Mouse (Mus musculus) forebrain, postnatal 0 days (tissue): ENCODE measurements around the gene Nf1. TPM values are rescaled to one million over a fixed set of nuclear protein-coding genes. Genes with fewer than 3 reads are reported as not detected.
A peak's percentile ranks its signal among the peaks of the same experiment; 100 is the strongest.

Experiments used
- ATAC-seq: fragments of 200-750 bp; cut with Nextera tagmentation; 2 replicates; pipeline ENCODE4 v1.8.0; 2017; ENCODE audit warnings: mild to moderate bottlenecking, moderate library complexity
- DNase-seq: peaks from one replicate; pipeline ENCODE4 v3.0.0-alpha.2; 2015
- H3K27ac ChIP-seq: fragments of 300-500 bp; sonication (generic); 2 replicates; pipeline ENCODE4 v1.5.1; 2014; ENCODE audit warnings: low read depth, mild to moderate bottlenecking, antibody characterized with exemption, low read length, moderate library complexity, mixed read lengths
- H3K27me3 ChIP-seq: fragments of 300-500 bp; sonication (generic); 2 replicates; pipeline ENCODE4 v1.6.1; 2014; ENCODE audit warnings: mild to moderate bottlenecking, low read length, mixed read lengths; ENCODE audit not compliant: insufficient read depth
- H3K36me3 ChIP-seq: fragments of 300-500 bp; sonication (generic); 2 replicates; pipeline ENCODE4 v1.6.1; 2014; ENCODE audit warnings: mild to moderate bottlenecking, moderate library complexity; ENCODE audit not compliant: insufficient read depth
- H3K4me1 ChIP-seq: fragments of 300-500 bp; sonication (generic); 2 replicates; pipeline ENCODE4 v1.6.1; 2014; ENCODE audit warnings: antibody characterized with exemption; ENCODE audit not compliant: insufficient read depth
- H3K4me2 ChIP-seq: fragments of 300-500 bp; sonication (generic); 2 replicates; pipeline ENCODE4 v1.6.1; 2014; ENCODE audit warnings: low read depth, mild to moderate bottlenecking, moderate library complexity
- H3K4me3 ChIP-seq: fragments of 300-500 bp; sonication (generic); 2 replicates; pipeline ENCODE4 v1.5.1; 2014; ENCODE audit warnings: low read depth, low read length, mixed read lengths
- H3K9ac ChIP-seq: fragments of 300-500 bp; sonication (generic); 2 replicates; pipeline ENCODE4 v1.6.1; 2014; ENCODE audit warnings: mild to moderate bottlenecking
- H3K9me3 ChIP-seq: fragments of 300-500 bp; sonication (generic); 2 replicates; pipeline ENCODE4 v1.6.1; 2016; ENCODE audit warnings: low read length
- CTCF ChIP-seq: sonication (generic); IDR thresholded peaks from 2 replicates; pipeline ENCODE4 v1.5.1; 2016; ENCODE audit warnings: antibody characterized with exemption, control low read depth, low read depth
- WGBS: fragments of 180-500 bp; shearing (Covaris S2); extraction: QIAGEN DNeasy Blood & Tissue Kit; methylation state at CpG from one replicate; pipeline ENCODE4 v1.1.7; 2014; 5-methylcytosine and 5-hydroxymethylcytosine counted together
- polyA plus RNA-seq: library from polyadenylated mRNA; unstranded; fragments of >200 nt; fragmentation: Nextera tagmentation; extraction: Ambion mirVana; gene quantifications from 2 replicates; pipeline ENCODE4 v1.2.1, GENCODE M21; 2015
- total RNA-seq: library from RNA; depleted of rRNA; stranded (reverse); fragments of >200 nt; gene quantifications from 2 replicates; pipeline ENCODE4 v1.2.3, GENCODE M21; 2014

Nf1 gene
- total and polyA plus RNA-seq, 2 experiments from 2014 or later, result 5.5 to 72.6 TPM

DNA sequence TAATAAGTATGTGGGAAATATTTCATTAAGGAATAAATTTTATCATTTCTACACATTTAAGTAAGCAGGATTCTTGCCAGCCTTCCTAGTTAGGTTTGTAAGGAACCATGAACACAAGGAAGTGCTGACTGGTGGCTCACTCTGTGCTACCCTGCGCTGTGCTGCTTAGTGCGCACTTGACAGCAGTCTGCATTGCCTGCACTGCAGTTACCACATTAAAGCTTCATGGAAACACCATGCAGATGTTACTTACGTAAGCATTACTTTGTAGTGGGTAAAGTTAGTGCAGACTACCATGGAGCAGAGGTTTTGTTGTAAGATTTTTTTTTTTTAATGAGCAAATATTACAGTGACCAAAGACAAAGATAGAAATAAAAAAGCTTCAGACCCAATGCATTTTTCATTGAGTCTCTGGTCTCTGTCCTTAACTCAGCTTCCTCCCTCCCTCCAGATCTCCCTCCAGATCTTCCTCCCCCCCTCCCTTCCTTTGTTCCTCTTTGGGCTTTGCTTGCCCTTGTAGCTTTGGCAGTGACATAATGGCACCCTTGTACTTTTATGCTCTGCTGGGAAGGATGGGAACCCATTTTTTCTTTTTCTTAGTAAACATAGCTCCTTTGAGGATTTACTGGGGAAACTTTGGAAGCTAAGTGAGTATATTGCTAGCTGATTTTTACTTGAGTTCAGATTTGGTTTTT lies 121.4 kb downstream of the Nf1 start:
- Histone ChIP-seq H3K9me3 (no peaks in the 10 kb centered on the region), H3K36me3 (peaks cover 25% of the 10 kb centered on the region)
- ATAC-seq, result no peak

DNA sequence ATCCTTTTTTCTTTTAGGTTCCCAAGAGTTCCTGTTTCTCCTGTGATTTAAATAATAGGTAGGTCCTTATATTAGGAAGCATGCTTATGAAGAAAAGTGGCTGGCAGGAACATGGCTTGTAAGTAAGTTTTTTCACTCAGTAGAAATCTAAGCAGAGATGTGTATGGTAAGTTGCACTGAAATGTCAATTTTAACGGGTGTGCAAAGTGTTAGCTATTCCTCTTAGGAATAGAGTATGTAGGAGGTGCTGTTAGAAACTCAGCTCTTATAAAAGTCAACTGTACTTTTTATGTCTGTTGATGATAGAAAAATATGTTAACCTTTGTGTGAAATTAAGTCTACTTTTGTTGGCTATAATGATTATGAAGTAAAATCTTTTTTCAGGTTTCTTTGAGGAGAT lies 128.6 kb downstream of the Nf1 start:
- H3K4me1 ChIP-seq, result no peaks in the 10 kb centered on the region
- ATAC-seq (no peak), DNase-seq (no peak)
- no peak overlapping the region for H3K4me3 ChIP-seq
- no peaks in the 10 kb centered on the region for H3K27me3 ChIP-seq
- WGBS, result 74% methylated on average over 1 of the region's 1 CpGs
- H3K9me3 ChIP-seq, result no peaks in the 10 kb centered on the region
- TF ChIP-seq CTCF, result no peak
- peaks cover 35% of the 10 kb centered on the region for H3K36me3 ChIP-seq
- no peak overlapping the region for H3K4me2 ChIP-seq
- no peak overlapping the region for H3K9ac ChIP-seq
- no peak overlapping the region for H3K27ac ChIP-seq

More for the DNA sequence above, 121.4 kb downstream of the Nf1 start:
- TF ChIP-seq CTCF, result no peak
- no peak overlapping the region for H3K4me3 ChIP-seq
- H3K4me1 ChIP-seq, result no peaks in the 10 kb centered on the region
- no peak for DNase-seq
- no peak overlapping the region for H3K9ac ChIP-seq
- H3K27me3 ChIP-seq, result no peaks in the 10 kb centered on the region
- WGBS, result 94% methylated on average over 3 of the region's 3 CpGs
- H3K4me2 ChIP-seq, result no peak overlapping the region
- no peak overlapping the region for H3K27ac ChIP-seq

DNA sequence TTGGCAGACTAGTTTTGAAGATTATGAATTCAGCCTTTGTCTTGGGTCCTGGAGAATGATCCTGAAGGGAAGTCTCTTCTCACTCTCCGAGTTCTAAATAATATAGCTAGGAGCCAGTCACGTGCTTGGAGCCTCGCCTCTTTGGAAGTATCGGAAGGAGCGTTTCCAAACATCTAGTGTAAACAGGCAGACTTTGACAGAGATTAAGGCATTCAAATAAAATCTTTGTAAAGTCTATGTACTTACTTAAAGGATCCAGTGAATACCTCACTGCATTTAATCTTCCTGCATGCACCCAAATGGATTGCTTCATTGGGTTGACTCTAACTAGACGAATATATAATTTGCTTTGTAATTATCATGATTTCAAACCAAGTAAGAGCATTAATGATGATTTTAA lies 143.9 kb downstream of the Nf1 start:
- ATAC-seq (no peak), DNase-seq (no peak)
- Histone ChIP-seq H3K27ac (no peak overlapping the region), H3K36me3 (peaks cover 7% of the 10 kb centered on the region; the same call in 1 of the 2 replicates), H3K9me3 (no peaks in the 10 kb centered on the region), H3K4me3 (no peak overlapping the region), H3K4me2 (no peak overlapping the region), H3K4me1 (no peaks in the 10 kb centered on the region), H3K9ac (no peak overlapping the region), H3K27me3 (no peaks in the 10 kb centered on the region)
- WGBS, result 81% methylated on average over 6 of the region's 6 CpGs
- TF ChIP-seq CTCF, result no peak

DNA sequence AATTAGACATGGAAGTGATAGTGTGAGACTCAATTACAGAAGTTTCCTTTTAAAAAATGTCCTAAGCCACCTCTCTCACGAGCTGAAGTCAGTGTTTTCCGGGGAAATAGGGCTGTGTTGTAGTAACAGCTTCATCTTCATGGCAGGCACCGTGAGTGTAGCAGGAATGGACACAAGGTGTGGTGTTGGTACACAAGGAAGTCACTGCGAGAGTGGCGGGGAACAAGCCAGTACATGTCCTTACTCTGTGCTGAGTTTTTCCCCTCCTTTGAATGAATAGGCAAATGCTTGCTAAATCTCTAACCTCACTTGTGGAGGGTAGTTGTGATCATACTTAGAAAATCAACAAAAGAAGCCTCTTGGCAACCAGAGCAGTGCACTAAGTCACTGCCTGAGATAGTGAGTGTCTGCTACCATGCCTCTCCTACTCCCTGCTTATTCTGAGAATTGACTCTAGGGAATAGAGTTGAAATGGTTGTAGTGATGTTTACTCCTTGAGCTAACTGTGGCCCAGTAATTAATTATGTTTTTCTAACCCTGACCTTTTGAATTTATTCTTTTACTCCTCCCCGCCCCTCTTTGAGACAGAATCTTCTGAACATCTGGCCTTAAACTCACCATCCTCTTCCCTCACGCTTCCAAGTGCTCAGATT lies 144.5 kb downstream of the Nf1 start:
- no peaks in the 10 kb centered on the region for H3K27me3 ChIP-seq
- no peak overlapping the region for H3K9ac ChIP-seq
- H3K4me2 ChIP-seq, result no peak overlapping the region
- no peaks in the 10 kb centered on the region for H3K9me3 ChIP-seq
- H3K4me3 ChIP-seq, result no peak overlapping the region
- no peak for TF ChIP-seq CTCF
- H3K4me1 ChIP-seq, result no peaks in the 10 kb centered on the region
- DNase-seq (no peak), ATAC-seq (no peak)
- H3K27ac ChIP-seq, result no peak overlapping the region
- 87% methylated on average over 7 of the region's 7 CpGs for WGBS
- H3K36me3 ChIP-seq, result peaks cover 7% of the 10 kb centered on the region; the same call in 1 of the 2 replicates

DNA sequence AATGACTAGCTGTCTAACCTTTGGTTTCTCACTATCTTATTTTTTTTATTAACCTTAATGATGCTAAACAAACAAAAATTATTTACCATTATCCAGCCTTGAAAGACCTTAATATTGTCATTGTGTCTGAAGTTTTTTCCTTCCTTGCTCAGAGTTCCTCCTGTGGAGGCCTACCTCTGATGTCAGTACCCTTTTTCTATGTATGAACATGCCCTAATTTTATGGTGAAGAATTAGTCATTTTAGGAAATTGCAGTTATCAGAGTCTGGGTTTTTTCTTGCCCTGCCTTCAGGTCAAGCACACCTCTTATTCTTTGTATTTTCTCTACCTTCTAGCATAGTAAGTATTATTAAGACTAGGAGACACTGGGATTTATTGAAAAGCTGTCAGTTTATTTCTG lies 145.2 kb downstream of the Nf1 start:
- TF ChIP-seq CTCF, result no peak
- Histone ChIP-seq H3K4me2 (no peak overlapping the region), H3K36me3 (peaks cover 12% of the 10 kb centered on the region; the same call in 1 of the 2 replicates), H3K4me1 (no peaks in the 10 kb centered on the region), H3K9ac (no peak overlapping the region), H3K27me3 (no peaks in the 10 kb centered on the region), H3K9me3 (no peaks in the 10 kb centered on the region), H3K27ac (no peak overlapping the region), H3K4me3 (no peak overlapping the region)
- ATAC-seq, result no peak
- no peak for DNase-seq

DNA sequence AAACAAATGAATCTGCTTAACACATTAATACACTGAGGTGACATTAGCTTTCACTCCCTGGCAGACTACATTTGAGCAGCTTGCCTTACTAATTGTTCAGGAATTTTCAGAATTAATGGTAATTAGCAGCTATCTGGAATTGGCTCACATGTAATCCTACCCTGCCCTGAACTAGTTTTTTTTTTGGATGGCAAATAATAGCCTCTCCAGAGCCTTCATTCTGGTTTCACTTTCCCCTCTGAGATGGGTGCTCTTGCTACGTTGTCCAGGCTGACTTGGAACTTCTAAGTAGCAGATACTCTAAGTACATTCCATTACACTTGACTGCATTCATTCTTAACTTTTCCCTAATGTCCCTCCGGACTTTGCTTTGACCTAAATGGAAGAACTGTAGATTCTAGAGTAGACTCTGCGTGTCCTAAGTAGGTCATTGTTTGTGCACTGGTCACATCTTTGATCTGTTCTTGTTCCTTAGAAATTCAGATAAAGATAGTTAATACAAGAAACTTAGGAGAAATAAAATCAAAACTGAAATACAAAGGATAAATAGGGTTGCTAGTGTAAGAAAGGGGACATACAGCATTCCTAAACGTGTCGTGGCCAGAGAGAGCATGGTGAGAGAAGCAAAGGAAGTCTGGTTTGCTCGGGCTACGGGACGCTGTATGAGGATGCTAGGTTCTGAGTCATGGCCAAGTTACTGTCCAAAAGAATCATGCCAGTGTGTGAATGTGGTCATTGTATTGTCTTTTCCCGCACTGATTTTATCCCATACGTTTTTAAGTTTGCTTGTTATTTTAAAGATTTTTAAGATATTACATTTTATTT lies 155.7 kb downstream of the Nf1 start:
- H3K9me3 ChIP-seq, result no peaks in the 10 kb centered on the region
- DNase-seq (peak; percentile 32), ATAC-seq (peak; percentile 50; the same call in 1 of the 2 replicates)
- H3K36me3 ChIP-seq, result no peaks in the 10 kb centered on the region
- no peaks in the 10 kb centered on the region for H3K4me1 ChIP-seq
- H3K27me3 ChIP-seq, result no peaks in the 10 kb centered on the region
- no peak overlapping the region for H3K4me3 ChIP-seq
- H3K9ac ChIP-seq, result no peak overlapping the region
- no peak overlapping the region for H3K4me2 ChIP-seq
- peak overlapping the region; percentile 50; the same call in 1 of the 2 replicates for H3K27ac ChIP-seq
- no peak for TF ChIP-seq CTCF
- 37% methylated on average over 10 of the region's 10 CpGs for WGBS

DNA sequence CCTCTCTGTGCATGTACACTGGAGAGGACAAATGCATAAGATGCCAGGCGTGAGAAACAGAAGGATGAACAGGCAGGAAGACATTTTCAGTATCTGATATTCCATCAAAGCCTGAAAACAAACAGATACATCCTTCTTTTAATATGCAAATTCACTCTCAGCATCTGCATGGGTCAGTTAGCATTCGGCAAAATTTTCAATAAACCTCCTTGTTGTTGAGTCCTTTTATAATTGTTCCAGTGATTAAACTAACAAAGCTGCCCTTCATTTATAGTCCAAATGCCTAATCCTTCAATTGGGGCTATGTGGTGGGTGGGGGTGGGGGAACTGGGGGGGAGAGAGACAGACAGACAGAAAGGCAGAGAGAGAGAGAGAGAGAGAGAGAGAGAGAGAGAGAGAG lies 163.4 kb downstream of the Nf1 start:
- no peak for TF ChIP-seq CTCF
- DNase-seq (no peak), ATAC-seq (no peak)
- WGBS, result 13% methylated on average over 2 of the region's 2 CpGs
- H3K4me1 ChIP-seq, result peaks cover 3% of the 10 kb centered on the region; the same call in 1 of the 2 replicates
- H3K4me2 ChIP-seq, result peak overlapping the region; percentile 26
- H3K27ac ChIP-seq, result no peak overlapping the region; the same call in 1 of the 2 replicates
- H3K9ac ChIP-seq, result peak overlapping the region; percentile 34; the same call in 1 of the 2 replicates
- no peaks in the 10 kb centered on the region for H3K27me3 ChIP-seq
- peak overlapping the region; percentile 3 for H3K4me3 ChIP-seq
- H3K36me3 ChIP-seq, result no peaks in the 10 kb centered on the region
- H3K9me3 ChIP-seq, result no peaks in the 10 kb centered on the region
